Mouse (Mus musculus): ENCODE measurements at regions not wholly inside any gene's neighbourhood (a gene's known extent, or its start where the extent isn't known, plus 50 kb on each side); places are given as distances from the start of the nearest gene placed in this dataset.
"Not testable (repeated sequence)": the region's sequence is repeated elsewhere in the genome, so short reads cannot be mapped to it uniquely, and the experiment has no call there.

DNA sequence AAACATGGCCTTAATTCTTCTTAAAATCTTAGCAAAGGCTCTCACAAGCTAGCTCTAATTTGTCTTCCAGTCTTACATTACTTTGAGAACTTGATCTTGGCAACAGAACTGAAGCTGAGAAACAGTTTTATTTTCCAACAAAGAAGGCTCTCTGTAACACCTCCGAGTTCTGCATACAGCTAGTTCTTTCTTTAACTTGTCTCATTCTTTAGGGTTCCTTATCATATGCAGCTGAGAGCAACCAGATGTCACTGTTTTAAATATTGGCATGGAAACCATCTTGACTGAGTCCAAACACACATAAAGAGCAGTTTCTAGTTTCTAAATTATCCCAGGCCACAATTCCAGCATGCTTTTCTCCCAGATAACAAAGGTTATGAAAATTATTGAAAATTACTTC lies 969.9 kb downstream of the Diaph3 start:
- DNase-seq: no peak

GRCm38 (mm10) chr14:86159151-86159550 lies 981.9 kb downstream of the Diaph3 start:
- no peak for DNase-seq

DNA sequence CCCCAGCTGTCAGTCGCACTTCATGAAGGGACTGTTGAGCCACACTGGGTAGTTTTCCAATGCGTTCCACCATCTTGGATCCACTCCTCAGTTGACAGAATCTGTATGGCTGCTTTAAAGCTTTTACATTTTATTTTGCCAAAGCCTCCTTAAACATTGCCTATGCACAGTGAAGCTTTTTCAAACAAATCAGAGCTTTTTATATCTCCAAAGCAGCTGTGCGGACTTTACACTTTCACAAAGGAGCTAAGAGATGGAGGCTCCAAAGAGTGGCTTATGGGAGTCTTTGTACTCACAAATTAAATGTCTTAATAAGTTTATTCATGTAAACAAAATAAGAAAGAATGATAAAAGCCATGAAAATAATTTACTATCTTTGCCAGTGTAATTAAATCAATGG lies 986.3 kb downstream of the Diaph3 start:
- no peak for DNase-seq

GRCm38 (mm10) chr14:86151276-86151675 lies 989.8 kb downstream of the Diaph3 start:
- no peak for DNase-seq

DNA sequence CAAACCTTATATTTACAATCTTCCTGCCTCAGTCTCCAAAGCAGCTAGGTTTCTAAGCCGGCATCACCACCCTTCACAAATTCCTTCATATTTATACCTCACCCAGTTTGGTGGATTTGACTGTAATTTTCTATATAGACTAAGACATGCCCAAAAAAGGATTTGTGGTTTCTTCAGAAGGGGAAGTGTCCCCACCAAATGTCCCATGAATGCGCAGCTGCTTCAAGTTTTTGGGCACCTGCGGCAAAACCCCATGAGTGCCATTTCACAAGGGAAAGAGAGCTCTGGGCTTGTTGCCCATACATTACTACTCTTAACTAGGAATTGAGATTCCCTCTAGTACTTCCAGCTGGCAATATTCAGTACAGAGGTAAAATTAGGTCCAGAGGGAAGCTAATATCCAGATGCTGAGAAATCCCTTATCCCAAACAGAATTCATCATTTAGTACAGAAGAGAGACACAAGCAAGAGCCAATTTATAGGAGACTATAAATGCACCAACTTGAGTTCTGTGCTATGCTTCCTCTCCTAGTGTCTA lies 990.6 kb downstream of the Diaph3 start:
- no peak for DNase-seq

GRCm38 (mm10) chr14:86115254-86116057 lies 1025.6 kb downstream of the Diaph3 start:
- no peak for DNase-seq

- no peak for DNase-seq
Observed at GRCm38 (mm10) chr14:86101497-86101896, 1039.5 kb downstream of the Diaph3 start.

DNA sequence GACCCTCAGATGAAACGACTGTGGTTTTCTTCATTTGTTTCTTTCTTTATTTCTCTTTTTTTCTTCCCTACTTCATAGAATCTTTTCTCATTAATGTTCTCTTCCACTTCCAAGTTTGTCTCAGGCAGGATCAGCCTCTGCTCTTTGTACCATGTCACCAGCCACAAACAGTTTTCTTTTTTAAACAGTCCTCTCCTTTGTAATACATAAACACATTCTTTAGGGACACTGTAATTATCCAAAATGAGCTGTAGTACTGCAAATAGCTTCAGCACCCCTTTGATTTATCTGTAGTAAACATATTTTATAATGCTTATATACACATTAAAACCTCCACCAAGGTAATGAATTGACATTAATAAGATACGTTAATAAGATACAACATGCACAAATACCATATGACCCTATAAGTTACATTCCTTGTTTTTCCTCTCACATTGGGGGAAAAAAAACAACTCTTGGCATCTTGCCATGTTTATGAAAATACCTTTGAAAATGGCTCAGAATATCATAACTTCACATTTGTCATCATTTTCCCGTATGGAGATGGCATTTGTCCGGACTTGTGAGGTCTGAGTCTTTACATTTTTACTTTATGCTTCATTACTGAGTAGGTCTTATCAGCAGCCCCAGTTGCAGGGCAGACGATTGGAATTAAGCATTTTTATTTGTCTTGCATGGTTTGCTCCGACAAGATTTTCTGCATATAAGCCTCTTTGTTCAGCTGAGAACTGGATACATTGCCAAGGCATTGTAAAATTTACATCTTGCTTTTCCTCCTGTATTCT lies 1070.5 kb downstream of the Diaph3 start:
- no peak for DNase-seq

DNA sequence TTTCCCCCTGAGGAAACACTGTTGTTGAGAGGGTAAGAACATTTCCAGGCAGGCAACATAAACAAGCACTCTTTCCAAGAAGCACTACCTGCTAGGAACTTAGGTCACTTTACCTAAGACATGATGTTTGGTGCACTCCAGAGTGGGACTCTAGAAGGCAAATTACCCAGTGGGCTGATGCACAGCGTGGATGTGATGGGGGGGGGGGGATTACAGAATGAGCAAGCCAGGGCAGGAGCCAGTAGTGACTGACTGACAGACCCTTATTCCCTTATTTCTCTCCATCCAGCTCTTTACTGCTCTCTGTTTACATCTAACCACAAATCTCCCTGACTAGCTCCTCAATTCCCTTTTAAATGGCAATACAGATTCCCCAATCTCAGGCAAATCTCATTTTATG lies 1071.7 kb downstream of the Diaph3 start:
- DNase-seq: no peak

DNA sequence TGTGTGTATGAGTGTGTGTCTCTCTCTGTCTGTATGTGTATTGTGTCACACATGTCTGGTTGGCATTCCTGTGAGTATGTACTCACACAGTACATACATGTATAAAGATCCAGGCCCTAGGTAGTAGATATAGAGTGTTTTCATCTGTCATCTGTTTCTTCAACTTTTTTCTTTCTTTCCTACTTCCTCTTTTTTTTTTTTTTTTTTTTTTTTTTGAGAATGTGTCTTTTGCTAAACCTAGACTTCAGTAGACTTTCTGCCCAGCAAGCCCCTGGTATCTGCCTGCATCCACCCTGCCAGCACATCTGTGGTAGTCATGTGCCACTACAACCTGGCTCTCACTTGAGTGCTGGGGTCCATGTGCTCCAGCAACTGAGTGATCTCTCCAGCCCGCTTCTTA lies 1073.3 kb downstream of the Diaph3 start:
- DNase-seq: no peak

DNA sequence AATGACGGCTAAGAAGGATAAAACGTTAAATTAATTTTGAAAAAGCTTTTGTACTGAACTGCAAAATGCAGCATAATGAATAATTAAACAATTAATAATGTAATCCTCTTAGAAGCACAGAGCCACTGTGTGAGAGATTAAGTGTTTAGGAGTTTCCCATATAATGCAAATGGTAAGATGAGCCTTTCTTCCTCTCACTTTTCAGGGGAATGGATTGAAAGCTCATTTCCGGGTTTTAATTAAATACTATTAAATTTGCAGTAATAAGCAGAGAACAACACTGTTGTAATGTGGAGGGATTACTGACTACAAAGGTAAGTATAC lies 1077.5 kb downstream of the Diaph3 start:
- DNase-seq: no peak

- DNase-seq: peak; percentile 20
Observed at GRCm38 (mm10) chr14:86062885-86063619, 1078.0 kb downstream of the Diaph3 start.

- DNase-seq: no peak
Observed at GRCm38 (mm10) chr14:86056991-86057390, 1084.0 kb downstream of the Diaph3 start.

DNA sequence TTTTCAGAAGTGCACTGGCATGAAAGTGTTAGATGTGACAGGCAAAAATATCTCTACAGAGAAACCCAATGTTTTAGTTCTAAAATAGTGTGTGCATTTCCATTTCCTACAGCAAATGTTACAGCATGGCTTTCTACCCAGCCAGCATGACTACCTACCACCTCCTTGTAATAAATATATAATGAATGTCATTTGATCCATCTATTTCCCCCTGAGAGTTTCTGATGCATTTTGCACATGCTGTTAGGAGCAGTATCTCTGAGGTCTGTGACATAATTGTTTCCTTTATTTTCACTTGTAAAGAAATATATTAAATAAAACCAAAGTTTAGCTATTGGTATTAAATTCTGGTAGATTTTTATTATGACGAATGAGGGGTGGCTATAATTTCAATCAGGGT lies 1086.4 kb downstream of the Diaph3 start:
- no peak for DNase-seq

DNA sequence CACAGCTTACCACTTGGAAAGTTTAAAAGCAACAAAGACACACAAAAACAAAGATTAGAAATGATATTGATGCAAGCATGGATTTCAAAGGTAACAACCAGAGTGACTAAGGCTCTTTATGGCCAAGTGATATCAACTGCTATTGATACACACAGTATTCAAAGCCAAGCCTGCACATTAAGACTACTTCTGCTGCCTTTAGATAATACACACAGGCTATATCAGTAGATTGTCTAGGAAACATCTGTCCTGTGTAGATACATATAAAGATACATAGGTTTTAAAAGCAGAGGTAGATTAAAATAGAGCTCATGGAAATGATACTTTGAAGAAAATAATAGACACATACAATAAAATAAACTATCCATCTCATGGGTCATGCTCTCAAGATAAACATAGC lies 1111.6 kb downstream of the Diaph3 start:
- no peak for DNase-seq

DNA sequence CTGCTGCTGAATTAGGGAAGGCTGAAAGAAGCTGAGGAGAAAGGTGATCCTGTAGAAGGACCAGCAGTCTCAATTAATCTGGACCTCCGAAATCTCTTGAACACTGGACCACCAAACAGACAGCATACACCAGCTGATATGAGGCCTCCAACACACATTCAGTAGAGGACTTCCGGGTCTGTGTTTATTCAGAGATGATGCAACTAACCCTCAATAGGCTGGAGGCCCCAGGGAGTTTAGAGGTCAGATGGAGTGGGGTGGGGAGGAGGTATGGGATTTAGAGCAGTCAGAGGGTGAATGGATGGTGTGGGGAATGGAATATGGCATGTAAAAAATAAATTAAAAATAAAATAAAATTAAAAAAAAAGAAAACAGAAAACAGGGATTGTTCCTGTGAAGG lies 1123.4 kb downstream of the Diaph3 start:
- DNase-seq: not testable (repeated sequence)

All from right cerebral cortex, postnatal 4 days (tissue).